Mouse (Mus musculus): ENCODE results near the gene Camk1d.

DNA sequence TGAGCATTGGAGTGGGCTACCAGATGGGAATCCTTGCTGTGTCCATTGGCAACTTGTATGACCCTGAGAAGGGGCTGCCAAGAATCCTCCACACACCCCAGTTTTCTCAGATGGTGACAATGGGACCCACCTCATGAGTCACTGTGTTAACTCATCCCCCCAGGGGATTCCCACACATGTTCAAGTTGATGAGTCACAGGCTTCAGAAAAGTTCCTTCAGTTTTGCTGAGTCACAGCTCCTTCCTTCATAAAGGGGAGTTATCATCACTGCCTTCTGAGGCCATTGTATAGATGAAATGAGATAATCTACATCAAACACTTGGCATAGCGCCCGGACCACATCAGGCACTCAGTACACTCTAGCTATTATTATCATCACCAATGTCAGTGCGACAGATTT, 99.4 kb downstream of the Camk1d start:
- TF ChIP-seq CTCF (IDR thresholded peaks at IDR 0.05; ENCODE audit: low read depth), result no peak
- TF ChIP-seq EP300 (IDR thresholded peaks at IDR 0.05; ENCODE audit: low read depth), result no peak

All from heart, postnatal 0 days (tissue).